31 mouse cellular contexts compared by ENCODE assay signal in genomic region chr1:53997239-53997638, GRCm38 (mm10).
"Had no signal": no experiment of that assay in that cellular context is flagged by ENCODE, and none has a peak within 500 bp of the region (broad histone marks: within the 10 kb centered on the region; RNA-seq: fewer than 3 reads in every experiment).

No protein-coding gene starts in this region.

- H3K4me1 ChIP-seq: hindbrain, embryonic 10.5 days; hindbrain, embryonic 12.5 days; hindbrain, embryonic 13.5 days; hindbrain, embryonic 15.5 days; intestine, embryonic 15.5 days; kidney, embryonic 15.5 days had no signal

- H3K9me3 ChIP-seq: heart, embryonic 12.5 days; heart, embryonic 13.5 days; heart, embryonic 15.5 days; hindbrain, embryonic 10.5 days; hindbrain, embryonic 12.5 days; hindbrain, embryonic 13.5 days; hindbrain, embryonic 15.5 days; intestine, embryonic 15.5 days; kidney, embryonic 15.5 days had no signal

- H3K27me3 ChIP-seq: heart, embryonic 12.5 days; heart, embryonic 13.5 days; heart, embryonic 15.5 days; hindbrain, embryonic 12.5 days; hindbrain, embryonic 13.5 days; hindbrain, embryonic 15.5 days; intestine, embryonic 15.5 days; kidney, embryonic 15.5 days had no signal

- H3K27ac ChIP-seq: heart, embryonic 13.5 days; heart, embryonic 15.5 days; hindbrain, embryonic 10.5 days; hindbrain, embryonic 12.5 days; hindbrain, embryonic 13.5 days; hindbrain, embryonic 14.5 days; hindbrain, embryonic 15.5 days; hindbrain, postnatal 0 days; intestine, embryonic 15.5 days; kidney, embryonic 15.5 days; kidney, postnatal 0 days; layer of hippocampus, adult 2 months; left cerebral cortex, adult 2 months had no signal

- H3K4me2 ChIP-seq: heart, embryonic 11.5 days; heart, embryonic 12.5 days; heart, embryonic 13.5 days; heart, embryonic 15.5 days; hindbrain, embryonic 12.5 days; hindbrain, embryonic 13.5 days; hindbrain, embryonic 14.5 days; hindbrain, embryonic 15.5 days; intestine, embryonic 15.5 days; kidney, embryonic 15.5 days had no signal

- H3K36me3 ChIP-seq: heart, embryonic 12.5 days; heart, embryonic 13.5 days; heart, embryonic 15.5 days; hindbrain, embryonic 10.5 days; hindbrain, embryonic 12.5 days; hindbrain, embryonic 13.5 days; hindbrain, embryonic 15.5 days; intestine, embryonic 15.5 days; kidney, embryonic 15.5 days had no signal

- H3K9ac ChIP-seq: heart, embryonic 12.5 days; heart, embryonic 13.5 days; heart, embryonic 15.5 days; hindbrain, embryonic 12.5 days; hindbrain, embryonic 13.5 days; hindbrain, embryonic 14.5 days; hindbrain, embryonic 15.5 days; intestine, embryonic 15.5 days; kidney, embryonic 15.5 days had no signal

- DNase-seq: heart, postnatal 10 days; heart, postnatal 14 days; heart, postnatal 36 days; heart, postnatal 4 days; kidney, adult 11 months; kidney, adult 18-20 months; kidney, adult 2 months; kidney, adult 8-10 months; kidney, adult 9 months; kidney, postnatal 10 days; kidney, postnatal 14 days; kidney, postnatal 25 days; kidney, postnatal 36 days; kidney, postnatal 4 days; layer of hippocampus, adult 9-11 months; layer of hippocampus, postnatal 36 days had no signal

- H3K4me3 ChIP-seq: heart, embryonic 12.5 days; heart, embryonic 13.5 days; heart, embryonic 15.5 days; hindbrain, embryonic 10.5 days; hindbrain, embryonic 12.5 days; hindbrain, embryonic 13.5 days; hindbrain, embryonic 15.5 days; intestine, embryonic 15.5 days; kidney, embryonic 15.5 days; layer of hippocampus, adult 2 months; left cerebral cortex, adult 2 months had no signal
